Mouse (Mus musculus): ENCODE measurements at regions not wholly inside any gene's neighbourhood (a gene's known extent, or its start where the extent isn't known, plus 50 kb on each side); places are given as distances from the start of the nearest gene placed in this dataset.

DNA sequence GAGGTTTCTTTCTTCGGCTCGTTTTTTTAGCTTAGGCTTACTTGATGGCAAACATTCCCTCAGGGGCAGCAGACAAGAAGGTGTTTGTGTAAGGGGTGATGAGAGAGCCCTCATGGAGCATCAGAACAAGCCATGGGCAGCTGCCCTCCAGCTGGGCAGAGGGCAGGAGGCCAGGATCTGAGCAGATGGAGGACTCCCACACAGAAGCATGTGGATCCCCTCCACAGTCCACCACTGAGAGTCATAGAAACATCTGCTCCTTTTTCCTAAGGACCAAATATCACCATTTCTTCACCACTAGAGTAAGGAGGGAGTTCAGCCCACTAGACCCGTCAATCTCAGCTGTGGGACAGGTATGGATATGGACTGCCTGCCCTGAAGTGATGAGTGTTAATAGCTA, 214.4 kb downstream of the Qk start:
- no peak overlapping the region for H3K9ac ChIP-seq
- H3K4me2 ChIP-seq = no peak overlapping the region
- WGBS = 55% methylated on average over 3 of the region's 3 CpGs
- no peak overlapping the region for H3K27ac ChIP-seq
- H3K4me1 ChIP-seq = no peaks in the 10 kb centered on the region
- H3K27me3 ChIP-seq = no peaks in the 10 kb centered on the region
- H3K36me3 ChIP-seq = no peaks in the 10 kb centered on the region
- ATAC-seq (ENCODE audit: borderline replicate concordance, extremely low read depth, low FRiP score, low TSS enrichment) = no peak
- no peaks in the 10 kb centered on the region for H3K9me3 ChIP-seq
- no peak overlapping the region for H3K4me3 ChIP-seq

GRCm38 (mm10) chr17:10098199-10098598, 221.5 kb downstream of the Qk start:
- Histone ChIP-seq H3K36me3 (no peaks in the 10 kb centered on the region), H3K9me3 (no peaks in the 10 kb centered on the region), H3K9ac (no peak overlapping the region), H3K4me3 (no peak overlapping the region), H3K27me3 (no peaks in the 10 kb centered on the region), H3K4me1 (peaks cover 22% of the 10 kb centered on the region), H3K27ac (no peak overlapping the region), H3K4me2 (no peak overlapping the region)
- no peak for ATAC-seq (ENCODE audit: borderline replicate concordance, extremely low read depth, low FRiP score, low TSS enrichment)
- 81% methylated on average over 4 of the region's 4 CpGs for WGBS

GRCm38 (mm10) chr17:10097691-10098090, 222.0 kb downstream of the Qk start:
- H3K9me3 ChIP-seq = no peaks in the 10 kb centered on the region
- H3K27me3 ChIP-seq = no peaks in the 10 kb centered on the region
- no peak overlapping the region for H3K4me3 ChIP-seq
- no peak overlapping the region for H3K9ac ChIP-seq
- ATAC-seq (ENCODE audit: borderline replicate concordance, extremely low read depth, low FRiP score, low TSS enrichment) = no peak
- H3K27ac ChIP-seq = no peak overlapping the region
- no peak overlapping the region for H3K4me2 ChIP-seq
- no peaks in the 10 kb centered on the region for H3K36me3 ChIP-seq
- peaks cover 24% of the 10 kb centered on the region for H3K4me1 ChIP-seq

GRCm38 (mm10) chr17:10095841-10096301, 223.8 kb downstream of the Qk start:
- Histone ChIP-seq H3K27me3 (no peaks in the 10 kb centered on the region), H3K36me3 (no peaks in the 10 kb centered on the region)
- ATAC-seq (ENCODE audit: borderline replicate concordance, extremely low read depth, low FRiP score, low TSS enrichment) = peak; percentile 44

GRCm38 (mm10) chr17:10094108-10094521, 225.5 kb downstream of the Qk start:
- H3K27me3 ChIP-seq = no peaks in the 10 kb centered on the region
- peak; percentile 83 for ATAC-seq (ENCODE audit: borderline replicate concordance, extremely low read depth, low FRiP score, low TSS enrichment)
- H3K9me3 ChIP-seq = peaks cover 3% of the 10 kb centered on the region; the same call in 1 of the 2 replicates

More at GRCm38 (mm10) chr17:10095841-10096301, 223.8 kb downstream of the Qk start:
- Histone ChIP-seq H3K27ac (peak overlapping the region; percentile 56; the same call in 1 of the 2 replicates), H3K9ac (no peak overlapping the region), H3K9me3 (peaks cover 3% of the 10 kb centered on the region; the same call in 1 of the 2 replicates), H3K4me1 (peaks cover 24% of the 10 kb centered on the region), H3K4me3 (no peak overlapping the region), H3K4me2 (no peak overlapping the region)
- WGBS = 67% methylated on average over 3 of the region's 3 CpGs

DNA sequence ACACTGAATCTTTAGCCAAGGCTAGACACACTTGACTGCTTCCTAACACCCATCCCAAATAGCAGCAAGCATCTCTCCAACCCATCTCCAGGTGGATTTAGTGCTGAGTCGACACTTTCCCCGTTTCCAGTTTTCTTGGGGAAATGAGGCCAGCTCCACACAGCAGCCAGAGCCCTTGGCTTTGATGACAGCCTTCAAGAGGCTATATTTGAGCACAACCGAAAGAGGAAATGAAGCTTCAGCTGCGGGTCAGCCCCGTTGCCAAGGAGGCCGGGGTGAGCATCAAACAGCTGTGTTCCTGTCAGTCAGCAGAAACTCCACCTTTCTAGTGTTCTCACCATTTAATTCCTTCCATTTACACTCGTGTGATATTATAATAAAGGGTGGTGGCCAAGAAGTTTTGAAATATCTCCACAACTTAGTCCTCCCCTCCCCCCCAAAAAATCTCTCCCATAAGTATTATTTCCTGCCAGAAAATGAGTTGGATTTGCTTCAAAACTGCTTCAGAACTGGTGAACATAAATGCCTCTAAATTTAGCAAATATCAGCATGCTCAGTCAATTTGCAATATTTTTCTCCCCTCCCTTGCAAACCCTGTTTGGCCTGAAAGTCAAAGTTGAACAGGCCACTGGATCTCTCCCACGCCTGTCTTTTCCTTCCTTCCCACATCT, 226.1 kb downstream of the Qk start:
- H3K27me3 ChIP-seq = no peaks in the 10 kb centered on the region
- no peak overlapping the region for H3K4me3 ChIP-seq
- ATAC-seq (ENCODE audit: borderline replicate concordance, extremely low read depth, low FRiP score, low TSS enrichment) = peak; percentile 78; the same call in 1 of the 2 replicates
- H3K27ac ChIP-seq = peak overlapping the region; percentile 89
- peaks cover 3% of the 10 kb centered on the region; the same call in 1 of the 2 replicates for H3K9me3 ChIP-seq
- peaks cover 24% of the 10 kb centered on the region for H3K4me1 ChIP-seq
- WGBS = 17% methylated on average over 8 of the region's 8 CpGs
- peak overlapping the region; percentile 6; the same call in 1 of the 2 replicates for H3K4me2 ChIP-seq
- no peak overlapping the region for H3K9ac ChIP-seq
- no peaks in the 10 kb centered on the region for H3K36me3 ChIP-seq

More at GRCm38 (mm10) chr17:10094108-10094521, 225.5 kb downstream of the Qk start:
- peaks cover 24% of the 10 kb centered on the region for H3K4me1 ChIP-seq
- H3K4me2 ChIP-seq = peak overlapping the region; percentile 12; the same call in 1 of the 2 replicates
- H3K4me3 ChIP-seq = no peak overlapping the region
- H3K36me3 ChIP-seq = no peaks in the 10 kb centered on the region
- peak overlapping the region; percentile 89 for H3K27ac ChIP-seq
- no peak overlapping the region for H3K9ac ChIP-seq
- 48% methylated on average over 3 of the region's 3 CpGs for WGBS

DNA sequence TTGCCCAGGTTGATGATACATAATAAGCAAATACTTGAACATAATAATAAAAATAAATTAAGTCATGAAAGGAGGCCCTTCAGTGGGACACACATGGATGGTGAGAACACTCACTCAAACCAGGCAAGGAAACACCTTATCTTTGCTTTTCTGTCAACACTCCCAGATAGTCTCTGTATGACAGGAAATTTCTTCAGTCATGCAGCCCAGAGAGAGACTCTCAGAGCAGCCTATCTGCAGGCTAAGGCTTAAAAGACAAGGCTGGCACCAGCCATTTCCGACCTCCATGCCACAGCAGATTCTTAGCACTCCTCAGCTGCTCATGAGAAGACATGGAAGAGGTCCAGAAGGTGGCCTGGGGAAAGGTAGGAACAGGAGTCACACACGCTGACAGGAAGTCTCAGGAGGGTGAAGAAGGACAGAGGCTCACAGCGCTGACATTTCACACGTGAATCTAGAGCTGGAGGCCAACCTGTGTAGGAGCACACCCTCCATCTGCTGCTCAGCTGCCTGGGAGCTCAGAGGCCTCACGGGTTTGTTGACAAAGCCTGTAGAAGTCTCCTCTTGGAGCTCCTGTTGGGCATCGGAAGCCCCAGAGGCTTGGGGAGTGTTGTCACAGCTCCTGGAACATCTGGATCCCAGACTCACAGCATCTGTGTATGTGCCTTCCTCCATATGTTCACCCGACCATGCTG, 232.3 kb downstream of the Qk start:
- Histone ChIP-seq H3K4me1 (peaks cover 20% of the 10 kb centered on the region), H3K27me3 (no peaks in the 10 kb centered on the region), H3K27ac (no peak overlapping the region), H3K4me3 (no peak overlapping the region), H3K4me2 (no peak overlapping the region), H3K9ac (no peak overlapping the region), H3K36me3 (no peaks in the 10 kb centered on the region), H3K9me3 (peaks cover 3% of the 10 kb centered on the region; the same call in 1 of the 2 replicates)
- WGBS = 63% methylated on average over 7 of the region's 7 CpGs
- ATAC-seq (ENCODE audit: borderline replicate concordance, extremely low read depth, low FRiP score, low TSS enrichment) = no peak

GRCm38 (mm10) chr17:10086558-10086957, 233.1 kb downstream of the Qk start:
- Histone ChIP-seq H3K36me3 (no peaks in the 10 kb centered on the region), H3K4me2 (no peak overlapping the region), H3K4me1 (peaks cover 21% of the 10 kb centered on the region), H3K27ac (peak overlapping the region; percentile 60), H3K4me3 (no peak overlapping the region), H3K27me3 (no peaks in the 10 kb centered on the region), H3K9me3 (peaks cover 1% of the 10 kb centered on the region; the same call in 1 of the 2 replicates), H3K9ac (no peak overlapping the region)
- WGBS = 48% methylated on average over 2 of the region's 2 CpGs
- ATAC-seq (ENCODE audit: borderline replicate concordance, extremely low read depth, low FRiP score, low TSS enrichment) = peak; percentile 8; the same call in 1 of the 2 replicates

- no peak overlapping the region for H3K4me3 ChIP-seq
- H3K9ac ChIP-seq = no peak overlapping the region
- H3K27me3 ChIP-seq = no peaks in the 10 kb centered on the region
- no peaks in the 10 kb centered on the region for H3K36me3 ChIP-seq
- peak; percentile 77 for ATAC-seq (ENCODE audit: borderline replicate concordance, extremely low read depth, low FRiP score, low TSS enrichment)
- no peak overlapping the region for H3K4me2 ChIP-seq
- no peaks in the 10 kb centered on the region for H3K9me3 ChIP-seq
- WGBS = 6% methylated on average over 2 of the region's 2 CpGs
- H3K4me1 ChIP-seq = peaks cover 22% of the 10 kb centered on the region
- peak overlapping the region; percentile 60 for H3K27ac ChIP-seq
These were observed 233.5 kb downstream of the Qk start for GRCm38 (mm10) chr17:10086132-10086531.

- H3K4me3 ChIP-seq = no peak overlapping the region
- no peaks in the 10 kb centered on the region for H3K9me3 ChIP-seq
- H3K27ac ChIP-seq = no peak overlapping the region
- no peaks in the 10 kb centered on the region for H3K27me3 ChIP-seq
- no peaks in the 10 kb centered on the region for H3K36me3 ChIP-seq
- no peak overlapping the region for H3K4me2 ChIP-seq
- H3K4me1 ChIP-seq = peaks cover 26% of the 10 kb centered on the region
- WGBS = 36% methylated on average over 10 of the region's 10 CpGs
- H3K9ac ChIP-seq = no peak overlapping the region
- ATAC-seq (ENCODE audit: borderline replicate concordance, extremely low read depth, low FRiP score, low TSS enrichment) = no peak
These were observed 237.9 kb downstream of the Qk start for GRCm38 (mm10) chr17:10081721-10082120.

DNA sequence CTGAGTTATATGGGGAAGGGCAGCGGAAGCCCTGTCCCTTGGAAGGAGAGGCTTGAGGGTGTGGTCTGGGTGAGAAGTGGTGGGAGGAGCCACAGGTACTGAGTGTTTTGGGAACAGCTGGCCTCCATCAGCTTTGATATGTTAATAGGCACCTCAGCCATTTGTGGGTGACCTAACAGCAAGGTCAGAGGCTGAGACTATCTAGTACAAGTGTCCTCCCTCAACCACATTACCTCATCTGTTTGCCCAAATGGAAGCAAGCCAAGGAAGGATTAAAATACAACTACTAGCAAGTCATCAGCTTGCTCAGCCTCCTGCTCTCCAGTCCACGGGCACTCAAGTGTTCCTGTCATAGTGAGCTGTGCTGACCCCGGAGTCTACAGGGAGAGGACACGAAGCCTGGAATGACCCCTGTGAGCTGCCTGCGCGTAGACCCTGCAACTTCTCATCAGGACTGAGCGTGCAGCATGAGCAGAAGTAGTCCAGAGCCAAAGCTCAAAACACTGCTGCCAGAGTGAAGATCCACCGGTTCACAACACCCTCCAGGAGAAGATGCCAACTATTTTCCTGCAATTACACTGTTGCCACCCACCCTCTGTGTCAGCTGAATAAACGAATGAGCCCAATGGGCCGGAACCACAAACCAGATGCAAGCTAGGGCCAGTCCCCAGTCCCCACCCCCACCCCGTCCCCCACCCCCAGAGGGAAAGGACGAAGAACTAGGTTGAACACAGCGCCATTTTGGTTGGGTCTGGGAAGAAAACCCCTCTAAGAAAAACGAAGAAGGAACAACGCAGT, 239.6 kb downstream of the Qk start:
- Histone ChIP-seq H3K4me2 (no peak overlapping the region), H3K9ac (no peak overlapping the region), H3K4me3 (no peak overlapping the region), H3K4me1 (peaks cover 16% of the 10 kb centered on the region), H3K27ac (no peak overlapping the region), H3K27me3 (no peaks in the 10 kb centered on the region), H3K36me3 (no peaks in the 10 kb centered on the region), H3K9me3 (no peaks in the 10 kb centered on the region)
- WGBS = 59% methylated on average over 15 of the region's 15 CpGs
- ATAC-seq (ENCODE audit: borderline replicate concordance, extremely low read depth, low FRiP score, low TSS enrichment) = peak; percentile 78

Measured in lung, embryonic 15.5 days (tissue).